Mouse (Mus musculus): ENCODE measurements around the gene Ksr2. TPM values are rescaled to one million over a fixed set of nuclear protein-coding genes. Genes with fewer than 3 reads are reported as not detected.
"Not testable (repeated sequence)": the region's sequence is repeated elsewhere in the genome, so short reads cannot be mapped to it uniquely, and the experiment has no call there.

The Ksr2 gene
- polyA plus RNA-seq, 2 experiments from 2014 or later = 0.20 to 0.27 TPM

DNA sequence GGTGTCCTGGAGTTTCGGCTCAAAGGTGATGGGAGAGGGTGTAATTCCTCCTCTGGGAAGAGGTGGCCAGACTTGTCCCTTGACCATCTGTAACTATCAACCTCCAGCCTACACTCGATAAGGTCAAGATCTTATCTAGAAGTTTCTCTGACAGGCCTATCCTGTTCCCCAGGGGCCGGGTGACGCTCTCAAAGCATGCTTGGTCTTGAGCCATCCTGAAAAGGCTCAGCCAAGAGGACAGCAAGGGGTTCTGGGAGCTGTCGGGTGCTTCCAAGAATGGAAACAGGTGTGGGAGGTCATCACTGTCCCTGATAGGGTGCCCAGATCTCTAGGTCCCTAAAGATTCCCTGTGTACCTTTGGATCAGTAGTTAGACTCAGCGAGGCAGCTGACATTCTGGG lies 4.4 kb upstream of the Ksr2 start:
- no peak for ATAC-seq

- ATAC-seq = no peak
These were observed 811 bp downstream of the Ksr2 start for GRCm38 (mm10) chr5:117414611-117415010.

- no peak for ATAC-seq
These were observed 1.5 kb downstream of the Ksr2 start for GRCm38 (mm10) chr5:117415011-117415912.

- no peak for ATAC-seq
These were observed 3.6 kb downstream of the Ksr2 start for GRCm38 (mm10) chr5:117417442-117417841.

DNA sequence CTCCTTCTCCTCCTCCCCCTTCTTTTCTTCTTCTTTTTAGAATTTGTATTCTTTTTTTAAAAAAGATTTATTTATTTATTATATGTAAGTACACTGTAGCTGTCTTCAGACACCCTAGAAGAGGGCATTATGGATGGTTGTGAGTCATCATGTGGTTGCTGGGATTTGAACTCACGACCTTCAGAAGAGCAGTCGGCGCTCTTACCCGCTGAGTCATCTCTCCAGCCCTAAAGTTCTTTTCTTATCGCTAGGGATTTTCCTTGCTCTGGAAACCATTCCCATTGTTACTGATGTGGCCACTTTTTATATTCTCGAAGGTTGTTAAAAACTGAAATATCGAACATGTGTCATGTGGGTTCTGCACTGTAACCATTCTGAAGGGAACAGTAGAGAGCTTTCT lies 19.7 kb downstream of the Ksr2 start:
- ATAC-seq = not testable (repeated sequence)

GRCm38 (mm10) chr5:117440261-117440660 lies 26.5 kb downstream of the Ksr2 start:
- no peak for ATAC-seq

GRCm38 (mm10) chr5:117441242-117441842 lies 27.5 kb downstream of the Ksr2 start:
- ATAC-seq = no peak

GRCm38 (mm10) chr5:117442157-117442765 lies 28.5 kb downstream of the Ksr2 start:
- no peak for ATAC-seq

DNA sequence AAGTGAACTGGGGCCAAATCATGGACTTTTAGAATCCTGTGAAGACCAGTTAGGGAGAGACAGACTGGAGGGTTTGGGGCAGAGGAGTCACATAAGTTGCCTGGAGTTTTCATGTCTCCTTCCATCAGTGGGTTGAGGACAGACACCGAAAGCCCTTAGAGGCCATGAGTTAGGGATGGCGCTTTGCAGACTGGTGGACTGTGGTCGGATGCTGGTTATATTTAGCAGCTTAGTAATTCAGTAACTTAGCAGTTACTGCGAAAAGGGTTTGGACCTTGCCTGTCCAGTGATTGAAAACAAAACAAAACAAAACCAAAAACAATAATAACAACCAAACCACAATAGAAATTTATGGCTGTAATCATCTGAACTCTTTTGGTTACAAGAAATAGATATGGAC lies 29.3 kb downstream of the Ksr2 start:
- ATAC-seq = no peak

DNA sequence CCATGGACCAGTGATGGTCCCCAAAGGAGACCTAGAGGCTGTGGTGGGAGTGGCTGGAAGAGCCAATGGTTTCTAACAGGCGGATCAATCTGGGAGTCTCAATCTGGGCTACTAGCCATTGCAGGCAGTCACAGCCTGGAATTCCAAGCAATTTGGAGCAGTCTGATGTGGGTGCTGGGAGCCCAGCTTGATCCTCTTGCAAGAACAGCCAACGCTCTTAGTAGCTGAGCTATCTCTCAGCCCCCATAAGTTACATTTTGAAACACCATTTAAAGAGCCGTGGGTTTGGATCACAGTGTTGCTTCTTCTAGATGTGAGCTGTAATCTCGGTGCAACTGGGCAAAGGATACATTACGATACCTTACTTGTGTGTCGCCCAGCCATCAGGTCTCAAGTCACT lies 30.1 kb downstream of the Ksr2 start:
- ATAC-seq = no peak

GRCm38 (mm10) chr5:117447698-117448097 lies 33.9 kb downstream of the Ksr2 start:
- no peak for ATAC-seq

GRCm38 (mm10) chr5:117452013-117452412 lies 38.2 kb downstream of the Ksr2 start:
- no peak for ATAC-seq

DNA sequence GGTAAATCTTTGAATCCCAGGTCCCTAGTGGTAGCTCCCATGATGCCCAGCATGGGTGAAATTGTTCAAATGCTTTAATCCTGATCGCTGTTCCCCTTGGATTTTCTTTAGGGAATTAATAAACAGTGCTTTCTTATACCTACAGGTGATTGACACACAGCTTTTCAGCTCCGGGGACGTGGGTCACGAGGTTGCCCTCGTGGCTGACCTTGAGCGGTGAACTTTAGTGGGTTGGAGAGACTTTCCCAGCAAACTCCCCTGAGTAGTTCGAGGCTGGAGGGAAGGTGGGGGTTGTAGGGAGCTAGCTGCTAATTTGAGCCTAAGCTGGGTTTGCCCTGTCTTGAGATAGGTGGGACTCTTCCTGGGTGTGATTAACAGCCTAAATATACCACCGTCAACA lies 41.7 kb downstream of the Ksr2 start:
- no peak for ATAC-seq

DNA sequence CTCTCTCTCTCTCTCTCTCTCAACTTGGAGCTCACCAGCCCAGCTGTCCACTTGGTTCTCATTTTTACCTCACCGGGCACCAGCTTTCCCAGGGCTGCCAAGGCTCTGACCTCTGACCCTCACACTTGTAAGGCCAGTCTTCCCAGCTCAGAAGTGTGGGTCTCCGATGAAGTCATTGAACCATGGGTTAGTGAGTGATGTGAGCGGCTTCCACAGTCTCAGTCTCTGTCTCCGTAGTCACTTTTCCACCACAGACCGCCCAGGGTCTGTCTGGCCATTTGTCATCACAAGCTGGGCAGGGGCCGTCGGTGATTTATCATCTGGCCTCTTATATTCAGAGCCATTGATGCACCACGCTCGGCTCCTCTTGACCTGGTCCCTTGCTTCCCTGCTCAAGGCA lies 43.3 kb downstream of the Ksr2 start:
- ATAC-seq = no peak

DNA sequence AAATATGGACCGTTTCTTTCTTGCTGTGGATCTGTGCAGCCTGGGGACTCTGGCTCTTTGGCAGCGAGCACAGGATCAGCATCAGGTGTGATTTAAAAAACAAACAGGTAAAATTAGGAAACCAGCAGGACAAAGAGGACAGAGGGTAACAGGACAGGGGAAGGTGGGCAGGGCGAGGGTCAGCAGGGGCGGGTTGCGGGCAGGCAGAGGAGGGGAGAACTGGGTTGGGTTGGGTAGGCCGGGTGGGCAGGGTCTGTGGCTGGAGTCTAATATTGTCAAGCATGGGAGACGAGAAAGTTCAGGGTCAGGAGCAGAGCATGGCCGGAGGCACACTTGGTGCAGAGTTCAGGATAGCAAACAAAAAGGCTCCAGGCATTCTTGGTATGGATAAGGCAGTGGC lies 43.8 kb downstream of the Ksr2 start:
- no peak for ATAC-seq

GRCm38 (mm10) chr5:117458899-117459298 lies 45.1 kb downstream of the Ksr2 start:
- no peak for ATAC-seq

DNA sequence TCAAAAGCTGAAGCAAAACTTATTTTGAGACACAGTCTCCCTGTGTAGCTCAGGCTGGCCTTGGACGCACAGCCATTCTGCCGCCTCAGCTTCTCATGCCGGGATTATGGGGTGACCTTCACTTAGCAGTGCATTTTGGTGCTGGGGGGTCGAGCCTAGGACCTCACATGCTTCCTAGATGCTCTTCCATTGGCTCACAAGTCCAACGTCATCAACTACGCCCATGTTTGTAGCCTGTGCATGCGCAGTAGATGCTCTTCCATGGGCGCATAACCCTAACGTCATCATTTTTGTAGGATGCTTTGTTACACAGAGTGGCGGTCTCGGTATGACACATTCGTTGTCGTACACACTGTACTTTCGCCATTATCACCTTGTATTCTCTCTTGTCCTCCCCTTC lies 46.5 kb downstream of the Ksr2 start:
- no peak for ATAC-seq

DNA sequence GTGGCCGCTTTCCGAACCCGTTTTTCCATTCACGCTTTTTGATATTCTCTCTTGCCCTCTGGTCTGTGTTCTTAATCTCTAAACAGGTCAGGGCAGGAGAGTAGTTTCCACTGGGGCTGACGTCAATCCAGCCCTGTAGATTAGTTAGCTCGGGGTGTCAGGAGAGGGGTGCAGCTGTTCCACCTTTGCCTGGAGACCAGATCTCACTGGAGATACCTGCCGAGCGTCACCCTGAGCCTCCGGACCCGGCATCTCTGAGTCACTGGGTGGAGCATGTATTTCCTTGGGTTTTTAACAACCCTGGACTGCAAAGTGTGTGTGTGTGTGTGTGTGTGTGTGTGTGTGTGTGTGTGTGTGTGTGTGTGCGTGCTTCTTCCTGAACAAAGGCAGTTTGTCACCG lies 53.3 kb downstream of the Ksr2 start:
- no peak for ATAC-seq

- ATAC-seq = no peak
These were observed 55.2 kb downstream of the Ksr2 start for GRCm38 (mm10) chr5:117468961-117469360.

DNA sequence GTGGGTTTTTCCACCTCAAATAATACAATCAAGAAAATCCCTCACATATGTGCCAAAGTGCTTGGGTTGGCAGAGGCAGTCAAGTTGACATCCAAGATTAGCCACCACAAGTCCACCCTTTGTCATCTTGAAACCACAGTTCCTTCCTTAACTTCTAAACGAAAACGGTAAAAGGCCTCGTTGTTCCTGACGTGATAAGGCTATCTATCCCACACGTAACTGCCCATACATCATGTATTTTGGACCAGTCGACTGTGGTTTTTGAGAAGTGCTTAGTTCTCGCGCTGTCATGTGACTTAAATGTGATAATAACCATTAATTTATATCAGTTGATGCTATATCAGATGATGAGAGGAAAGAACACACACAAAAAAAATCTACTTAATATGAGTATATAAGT lies 55.8 kb downstream of the Ksr2 start:
- ATAC-seq = no peak

- peak; percentile 41 for ATAC-seq
These were observed 67.4 kb downstream of the Ksr2 start for GRCm38 (mm10) chr5:117481162-117481561.

DNA sequence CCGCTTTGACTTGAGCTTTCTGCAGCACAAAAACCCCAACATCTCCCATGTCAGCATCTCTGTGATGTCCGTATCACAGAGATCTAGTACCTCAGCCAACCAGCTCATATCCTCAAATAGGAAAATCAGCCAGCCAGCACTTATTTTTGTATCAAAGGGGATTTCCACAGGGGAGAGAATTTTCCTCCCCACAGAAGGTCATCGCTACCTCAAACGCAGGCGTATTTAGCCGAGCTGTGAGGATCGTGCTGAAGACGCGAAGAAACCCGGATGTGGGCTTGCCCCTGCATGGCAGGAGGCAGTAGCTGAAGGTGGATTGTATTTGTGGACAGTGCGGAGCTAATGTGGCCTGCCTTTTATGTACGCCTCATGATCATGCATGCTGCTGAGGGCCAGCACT lies 67.8 kb downstream of the Ksr2 start:
- ATAC-seq = peak; percentile 77

DNA sequence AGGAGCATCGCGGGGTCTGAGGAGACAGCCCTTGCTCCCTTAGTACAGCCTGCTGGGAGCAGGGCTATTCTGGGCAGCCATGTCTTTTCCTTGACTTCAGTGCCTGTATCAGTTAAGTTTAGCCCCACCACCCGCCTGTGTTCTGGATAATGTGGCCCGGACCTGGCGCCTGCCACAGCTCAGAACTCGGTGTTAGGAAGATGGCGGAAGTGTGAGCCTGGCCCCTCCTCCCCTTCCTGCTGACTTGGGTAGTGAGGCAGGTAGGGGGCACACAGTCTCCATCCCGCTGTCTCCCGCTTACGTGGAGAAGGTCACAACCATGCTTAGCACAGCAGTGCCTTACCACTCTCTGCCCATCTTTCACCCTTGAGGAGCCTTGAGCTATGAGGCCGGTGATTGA lies 68.2 kb downstream of the Ksr2 start:
- ATAC-seq = no peak

DNA sequence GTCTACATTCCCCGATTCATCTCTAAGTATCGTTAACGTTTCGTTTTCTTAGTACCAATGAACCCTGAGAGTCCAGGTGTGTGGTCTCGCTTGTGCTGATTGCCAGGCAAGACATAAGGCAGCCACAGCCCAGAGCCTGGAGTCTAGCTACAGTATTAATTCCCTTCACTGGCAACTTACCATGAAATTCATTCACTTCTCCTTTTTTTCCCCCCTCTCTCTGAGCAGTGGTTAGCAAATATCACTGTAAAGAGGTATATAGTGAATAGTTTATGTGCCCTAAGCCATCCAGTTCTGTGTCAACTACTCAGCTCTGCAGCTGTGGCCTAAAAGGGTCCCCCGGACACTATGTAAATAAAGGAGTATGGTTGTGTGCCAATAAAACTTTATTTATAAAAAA lies 71.6 kb downstream of the Ksr2 start:
- ATAC-seq = no peak
